Mouse (Mus musculus) testis, adult 2 months (tissue): ENCODE measurements around the gene Adora2b.

Experiments used
- CTCF ChIP-seq: fragments of 200-500 bp; IDR thresholded peaks from 2 replicates; pipeline ENCODE4 v1.5.1; 2012; ENCODE audit warnings: low read depth, mild to moderate bottlenecking, inconsistent platforms, low read length, moderate library complexity; ENCODE audit not compliant: control insufficient read depth, insufficient read depth, insufficient replicate concordance
- POLR2A ChIP-seq: fragments of 200-500 bp; IDR thresholded peaks from 2 replicates; pipeline ENCODE4 v1.6.1; 2012; ENCODE audit warnings: low read depth, mild to moderate bottlenecking, inconsistent platforms, low read length, moderate library complexity; ENCODE audit not compliant: control insufficient read depth

GRCm38 (mm10) chr11:62215107-62215506 is 33.7 kb upstream of the Adora2b start:
- no peak for TF ChIP-seq CTCF
- no peak for TF ChIP-seq POLR2A
